Mouse (Mus musculus) heart, embryonic 12.5 days (tissue): Measurements from ENCODE around the gene B3glct. TPM values are rescaled to one million over a fixed set of nuclear protein-coding genes. Genes with fewer than 3 reads are reported as not detected.

Source experiments
- ATAC-seq: fragments of 200-750 bp; cut with Nextera tagmentation; 2 replicates; pipeline ENCODE4 v1.8.0; 2017; ENCODE audit warnings: moderate TSS enrichment, moderate library complexity; ENCODE audit not compliant: insufficient number of reproducible peaks, low FRiP score
- H3K27ac ChIP-seq: fragments of 300-500 bp; sonication (generic); 2 replicates; pipeline ENCODE4 v1.5.1; 2016; ENCODE audit warnings: mild to moderate bottlenecking, moderate library complexity; ENCODE audit not compliant: poor library complexity, severe bottlenecking
- H3K27me3 ChIP-seq: fragments of 300-500 bp; sonication (generic); replicated peaks from 2 replicates; pipeline ENCODE4 v1.6.1; 2016; ENCODE audit warnings: mild to moderate bottlenecking, moderate library complexity
- H3K36me3 ChIP-seq: fragments of 300-500 bp; sonication (generic); 2 replicates; pipeline ENCODE4 v1.6.1; 2016; ENCODE audit warnings: mild to moderate bottlenecking, moderate library complexity
- H3K4me1 ChIP-seq: fragments of 300-500 bp; sonication (generic); replicated peaks from 2 replicates; pipeline ENCODE4 v1.6.1; 2016; ENCODE audit warnings: mild to moderate bottlenecking
- H3K4me2 ChIP-seq: fragments of 300-500 bp; sonication (generic); 2 replicates; pipeline ENCODE4 v1.6.1; 2016; ENCODE audit warnings: mild to moderate bottlenecking, moderate library complexity
- H3K4me3 ChIP-seq: fragments of 300-500 bp; sonication (generic); 2 replicates; pipeline ENCODE4 v1.5.1; 2016; ENCODE audit warnings: mild to moderate bottlenecking
- H3K9ac ChIP-seq: fragments of 300-500 bp; sonication (generic); 2 replicates; pipeline ENCODE4 v1.6.1; 2016; ENCODE audit warnings: mild to moderate bottlenecking, moderate library complexity
- H3K9me3 ChIP-seq: fragments of 300-500 bp; sonication (generic); replicated peaks from 2 replicates; pipeline ENCODE4 v1.6.1; 2016; ENCODE audit warnings: mild to moderate bottlenecking, moderate library complexity
- WGBS: fragments of 180-500 bp; shearing (Covaris S2); methylation state at CpG from one replicate; pipeline ENCODE4 v1.1.7; 2016; 5-methylcytosine and 5-hydroxymethylcytosine counted together
- polyA plus RNA-seq: library from polyadenylated mRNA; unstranded; fragments of >200 nt; fragmentation: Nextera tagmentation; extraction: Ambion mirVana; gene quantifications from 2 replicates; pipeline ENCODE4 v1.2.1, GENCODE M21; 2016

The B3glct gene
- polyA plus RNA-seq, 1 experiment from 2014 or later = 12.0 TPM

DNA sequence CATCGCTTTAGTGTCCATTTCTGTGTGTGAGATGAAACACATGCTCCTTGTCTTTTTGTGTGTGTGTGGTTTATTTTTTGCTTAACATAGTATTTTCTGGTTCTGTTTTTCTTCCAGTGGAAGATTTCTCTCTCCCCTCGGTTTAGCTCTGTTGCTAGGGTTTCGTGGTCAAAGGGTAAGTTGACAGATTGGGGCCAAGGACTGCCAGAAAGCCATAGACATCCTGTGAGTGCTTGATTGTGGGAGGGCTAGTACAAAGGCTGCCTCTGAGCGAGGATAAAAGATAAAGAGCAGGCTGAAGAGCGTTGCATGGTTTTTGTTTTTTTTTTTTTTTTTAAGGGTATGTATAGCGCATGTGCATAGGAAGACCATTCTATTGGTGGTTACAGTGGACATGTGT, 133.8 kb downstream of the B3glct start:
- H3K9ac ChIP-seq = no peak overlapping the region
- no peak overlapping the region for H3K27ac ChIP-seq
- 0 out of 2 replicates have a peak, but pooled peaks cover 5% of the 10 kb centered on the region for H3K4me1 ChIP-seq
- no peak for ATAC-seq
- H3K4me2 ChIP-seq = no peak overlapping the region
- peaks cover 6% of the 10 kb centered on the region; the same call in 1 of the 2 replicates for H3K27me3 ChIP-seq
- whole genome bisulfite sequencing = 35% methylated on average over 6 of the region's 6 CpGs
- no peaks in the 10 kb centered on the region for H3K9me3 ChIP-seq
- no peak overlapping the region for H3K4me3 ChIP-seq
- no peaks in the 10 kb centered on the region for H3K36me3 ChIP-seq

Other genes with a start within 250 kb of the B3glct start
- 0.56 and 0.77 TPM in 2 replicates for gene Tex26, start 238.6 kb upstream of the B3glct start, polyA plus RNA-seq
- 0.09 TPM in 1 of 2 replicates, not detected in the other for gene Wdr95, start 149.6 kb upstream of the B3glct start, polyA plus RNA-seq
- gene Hsph1, start 41.9 kb upstream of the B3glct start, polyA plus RNA-seq = 42.4 and 43.6 TPM in 2 replicates